Mouse (Mus musculus) common myeloid progenitor, adult 5-6 weeks (primary cell): ENCODE measurements around the gene Pias4. TPM values are rescaled to one million over a fixed set of nuclear protein-coding genes. Genes with fewer than 3 reads are reported as not detected.

Experiments
- ATAC-seq: replicated peaks from 2 replicates; pipeline ENCODE4 v1.8.0; 2016; ENCODE audit warnings: low read depth, mild to moderate bottlenecking, moderate TSS enrichment, inconsistent platforms; ENCODE audit not compliant: poor library complexity, severe bottlenecking
- total RNA-seq: library from RNA; stranded (forward); fragments of 200-1000, 187-1606 nt; gene quantifications from 2 replicates; pipeline ENCODE4 v1.2.3, GENCODE M21; 2017

The Pias4 gene
- total RNA-seq, 1 experiment from 2014 or later = 8.4 TPM

DNA sequence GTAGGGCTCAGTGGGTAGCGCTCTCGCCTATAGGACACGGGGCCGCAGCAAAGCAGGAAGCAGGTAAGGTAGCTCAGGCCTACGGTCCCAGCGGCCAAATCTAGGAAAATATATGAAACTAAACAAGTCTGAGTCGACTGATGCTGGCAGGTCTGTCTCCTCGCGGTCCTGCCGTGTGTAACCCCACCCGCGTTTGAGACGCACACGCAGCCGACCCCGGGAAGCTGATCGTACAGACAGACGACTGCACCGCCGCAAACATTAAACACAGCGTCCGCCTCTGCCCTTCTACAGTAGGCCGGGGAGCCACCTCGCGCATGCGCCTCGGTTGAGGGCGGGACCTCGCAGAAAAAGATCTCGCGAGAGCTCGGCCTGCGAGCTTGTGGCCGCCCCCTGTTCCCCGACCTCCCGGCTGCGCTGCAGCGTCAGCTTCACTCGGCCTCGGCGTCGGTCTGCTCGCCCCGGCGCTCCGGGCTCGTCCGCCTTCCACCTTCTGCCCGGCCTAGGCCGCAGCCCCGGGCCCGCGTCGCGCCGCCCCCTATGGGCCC, 62.1 kb downstream of the Pias4 start, which contains the start of gene Map2k2:
Map2k2 (plus strand) TSS at position 351 of the 548 bp plus-strand sequence.
- peak; percentile 84 for ATAC-seq

Other genes starting within 250 kb of the Pias4 start
- gene Lmnb2, start 249.7 kb downstream of the Pias4 start, total RNA-seq = 44.0 and 46.6 TPM in 2 replicates
- 6.9 and 7.5 TPM in 2 replicates for gene Gadd45b, start 237.8 kb downstream of the Pias4 start, total RNA-seq
- gene Gng7, start 153.0 kb downstream of the Pias4 start, total RNA-seq = 0.18 and 2.2 TPM in 2 replicates
- gene Diras1, start 142.3 kb downstream of the Pias4 start, total RNA-seq = not detected in 2 replicates
- gene Slc39a3, start 130.5 kb downstream of the Pias4 start, total RNA-seq = 4.1 and 5.5 TPM in 2 replicates
- 41.4 and 43.1 TPM in 2 replicates for gene Sgta, start 107.7 kb downstream of the Pias4 start, total RNA-seq
- gene Thop1, start 97.9 kb downstream of the Pias4 start, total RNA-seq = 18.6 and 25.9 TPM in 2 replicates
- gene Creb3l3, start 69.0 kb downstream of the Pias4 start, total RNA-seq = 0.18 and 0.58 TPM in 2 replicates
- gene Map2k2, start 62.0 kb downstream of the Pias4 start, total RNA-seq = 56.2 and 61.8 TPM in 2 replicates
- gene Zbtb7a, start 32.7 kb downstream of the Pias4 start, total RNA-seq = 13.1 and 14.5 TPM in 2 replicates
- gene Eef2, start 8.7 kb upstream of the Pias4 start, total RNA-seq = 1,623 and 1,948 TPM in 2 replicates
- 14.3 and 29.8 TPM in 2 replicates for gene Dapk3, start 15.1 kb upstream of the Pias4 start, total RNA-seq
- gene 4930442H23Rik, start 15.9 kb upstream of the Pias4 start, total RNA-seq = not detected in 2 replicates
- gene Nmrk2, start 34.1 kb upstream of the Pias4 start, total RNA-seq = not detected in 2 replicates
- gene Atcay, start 62.9 kb upstream of the Pias4 start, total RNA-seq = not detected in 2 replicates
- gene Zfr2, start 65.2 kb upstream of the Pias4 start, total RNA-seq = 0.19 TPM in 1 of 2 replicates, not detected in the other
- gene Matk, start 85.0 kb upstream of the Pias4 start, total RNA-seq = 19.7 and 20.3 TPM in 2 replicates
- 132 and 198 TPM in 2 replicates for gene Mrpl54, start 99.0 kb upstream of the Pias4 start, total RNA-seq
- gene Apba3, start 99.0 kb upstream of the Pias4 start, total RNA-seq = 12.1 and 14.5 TPM in 2 replicates
- 3.5 and 4.4 TPM in 2 replicates for gene Tjp3, start 123.7 kb upstream of the Pias4 start, total RNA-seq
- gene Pip5k1c, start 125.0 kb upstream of the Pias4 start, total RNA-seq = 24.4 and 36.8 TPM in 2 replicates
- gene Cactin, start 153.2 kb upstream of the Pias4 start, total RNA-seq = 27.9 and 35.1 TPM in 2 replicates
- 3.4 and 4.2 TPM in 2 replicates for gene Tbxa2r, start 160.8 kb upstream of the Pias4 start, total RNA-seq
- gene Gipc3, start 175.3 kb upstream of the Pias4 start, total RNA-seq = not detected in 2 replicates
- gene Hmg20b, start 182.6 kb upstream of the Pias4 start, total RNA-seq = 33.2 and 35.5 TPM in 2 replicates
- 8.7 and 17.4 TPM in 2 replicates for gene Mfsd12, start 189.6 kb upstream of the Pias4 start, total RNA-seq
- 0.23 TPM in 1 of 2 replicates, not detected in the other for gene 4930404N11Rik, start 197.9 kb upstream of the Pias4 start, total RNA-seq
- 21.9 and 24.8 TPM in 2 replicates for gene Fzr1, start 210.6 kb upstream of the Pias4 start, total RNA-seq
- 34.7 and 50.7 TPM in 2 replicates for gene Dohh, start 216.5 kb upstream of the Pias4 start, total RNA-seq
- 0.19 and 2.4 TPM in 2 replicates for gene Gm48551, start 216.5 kb upstream of the Pias4 start, total RNA-seq
- gene Gm48552, start 221.1 kb upstream of the Pias4 start, total RNA-seq = 1.6 TPM in 1 of 2 replicates, not detected in the other
- gene Smim24, start 225.1 kb upstream of the Pias4 start, total RNA-seq = 5.0 and 13.2 TPM in 2 replicates